Mouse (Mus musculus): Measurements from ENCODE around the gene Gnat1. TPM values are rescaled to one million over a fixed set of nuclear protein-coding genes. Genes with fewer than 3 reads are reported as not detected.
A peak's percentile ranks its signal among the peaks of the same experiment; 100 is the strongest.

Gene Gnat1
- polyA plus RNA-seq, 1 experiment from 2014 or later = 5.8 TPM

GRCm38 (mm10) chr9:107640257-107640772 is 39.2 kb downstream of the Gnat1 start:
- ATAC-seq (peak; percentile 21; the same call in 1 of the 2 replicates), DNase-seq (peak; percentile 59)
- no peak overlapping the region for H3K9ac ChIP-seq (replicated peaks)
- 21% methylated on average over 7 of the region's 8 CpGs for WGBS (ENCODE audit: insufficient replicate concordance)
- no peak overlapping the region for H3K4me3 ChIP-seq (ENCODE audit: low read depth, low read length)
- H3K27me3 ChIP-seq (ENCODE audit: insufficient read depth, low read length) = no peaks in the 10 kb centered on the region
- H3K9me3 ChIP-seq (ENCODE audit: low read length) = no peaks in the 10 kb centered on the region
- H3K4me1 ChIP-seq (ENCODE audit: insufficient read depth) = peaks cover 17% of the 10 kb centered on the region
- H3K36me3 ChIP-seq (replicated peaks; ENCODE audit: insufficient read depth, low read length) = no peaks in the 10 kb centered on the region
- H3K4me2 ChIP-seq (ENCODE audit: low read depth, low read length) = peak overlapping the region; percentile 44; the same call in 1 of the 2 replicates
- peak overlapping the region; percentile 75 for H3K27ac ChIP-seq (ENCODE audit: low read depth)
- no peak for TF ChIP-seq EP300 (IDR thresholded peaks at IDR 0.05; ENCODE audit: low read depth)
- peak; percentile 33 for TF ChIP-seq CTCF (IDR thresholded peaks at IDR 0.05; ENCODE audit: low read depth)

GRCm38 (mm10) chr9:107637070-107637469 is 42.4 kb downstream of the Gnat1 start:
- peaks cover 20% of the 10 kb centered on the region for H3K4me1 ChIP-seq (ENCODE audit: insufficient read depth)
- no peak overlapping the region for H3K27ac ChIP-seq (ENCODE audit: low read depth)
- TF ChIP-seq EP300 (IDR thresholded peaks at IDR 0.05; ENCODE audit: low read depth) (no peak), CTCF (IDR thresholded peaks at IDR 0.05; ENCODE audit: low read depth) (no peak)
- DNase-seq (no peak), ATAC-seq (no peak)
- no peak overlapping the region for H3K4me2 ChIP-seq (ENCODE audit: low read depth, low read length)
- H3K27me3 ChIP-seq (ENCODE audit: insufficient read depth, low read length) = no peaks in the 10 kb centered on the region
- H3K36me3 ChIP-seq (replicated peaks; ENCODE audit: insufficient read depth, low read length) = no peaks in the 10 kb centered on the region
- no peak overlapping the region for H3K4me3 ChIP-seq (ENCODE audit: low read depth, low read length)
- H3K9me3 ChIP-seq (ENCODE audit: low read length) = no peaks in the 10 kb centered on the region
- 68% methylated on average over 7 of the region's 7 CpGs for WGBS (ENCODE audit: insufficient replicate concordance)
- no peak overlapping the region for H3K9ac ChIP-seq (replicated peaks)

- peak; percentile 30; the same call in 1 of the 2 replicates for TF ChIP-seq EP300 (IDR thresholded peaks at IDR 0.05; ENCODE audit: low read depth)
- no peak; the same call in 1 of the 2 replicates for TF ChIP-seq CTCF (IDR thresholded peaks at IDR 0.05; ENCODE audit: low read depth)
- no peaks in the 10 kb centered on the region for H3K27me3 ChIP-seq (ENCODE audit: insufficient read depth, low read length)
- peak within 1 kb of the TSS; percentile 79 for H3K4me2 ChIP-seq (ENCODE audit: low read depth, low read length)
- ATAC-seq (peak; percentile 90), DNase-seq (peak; percentile 98)
- no peaks in the 10 kb centered on the region for H3K9me3 ChIP-seq (ENCODE audit: low read length)
- peak within 1 kb of the TSS; percentile 99 for H3K4me3 ChIP-seq (ENCODE audit: low read depth, low read length)
- H3K27ac ChIP-seq (ENCODE audit: low read depth) = peak within 1 kb of the TSS; percentile 97
- peaks cover 35% of the 10 kb centered on the region for H3K4me1 ChIP-seq (ENCODE audit: insufficient read depth)
- peaks cover 9% of the 10 kb centered on the region; the same call in 1 of the 2 replicates for H3K36me3 ChIP-seq (replicated peaks; ENCODE audit: insufficient read depth, low read length)
- peak within 1 kb of the TSS; percentile 99 for H3K9ac ChIP-seq (replicated peaks)
- WGBS (ENCODE audit: insufficient replicate concordance) = 2% methylated on average over 35 of the region's 38 CpGs
These were observed 44.1 kb downstream of the Gnat1 start, which contains the start of gene Gnai2 for GRCm38 (mm10) chr9:107635279-107636028. Gnai2 (minus strand) TSS chr9:107635367.

GRCm38 (mm10) chr9:107634406-107635278 is 44.9 kb downstream of the Gnat1 start:
- H3K4me3 ChIP-seq (ENCODE audit: low read depth, low read length) = peak overlapping the region; percentile 99
- H3K27me3 ChIP-seq (ENCODE audit: insufficient read depth, low read length) = no peaks in the 10 kb centered on the region
- under 1% methylated on average over 35 of the region's 35 CpGs for WGBS (ENCODE audit: insufficient replicate concordance)
- no peak for TF ChIP-seq CTCF (IDR thresholded peaks at IDR 0.05; ENCODE audit: low read depth)
- TF ChIP-seq EP300 (IDR thresholded peaks at IDR 0.05; ENCODE audit: low read depth) = no peak
- peak; percentile 1; the same call in 1 of the 2 replicates for ATAC-seq
- H3K4me2 ChIP-seq (ENCODE audit: low read depth, low read length) = peak overlapping the region; percentile 79
- peaks cover 9% of the 10 kb centered on the region; the same call in 1 of the 2 replicates for H3K36me3 ChIP-seq (replicated peaks; ENCODE audit: insufficient read depth, low read length)
- peak overlapping the region; percentile 97 for H3K27ac ChIP-seq (ENCODE audit: low read depth)
- peak overlapping the region; percentile 99 for H3K9ac ChIP-seq (replicated peaks)
- H3K9me3 ChIP-seq (ENCODE audit: low read length) = no peaks in the 10 kb centered on the region
- DNase-seq = no peak
- peaks cover 43% of the 10 kb centered on the region for H3K4me1 ChIP-seq (ENCODE audit: insufficient read depth)

- Histone ChIP-seq H3K4me1 (ENCODE audit: insufficient read depth) (peaks cover 45% of the 10 kb centered on the region), H3K9me3 (ENCODE audit: low read length) (no peaks in the 10 kb centered on the region), H3K4me2 (ENCODE audit: low read depth, low read length) (peak overlapping the region; percentile 79), H3K4me3 (ENCODE audit: low read depth, low read length) (peak overlapping the region; percentile 99), H3K36me3 (replicated peaks; ENCODE audit: insufficient read depth, low read length) (peaks cover 9% of the 10 kb centered on the region; the same call in 1 of the 2 replicates), H3K27ac (ENCODE audit: low read depth) (peak overlapping the region; percentile 97), H3K27me3 (ENCODE audit: insufficient read depth, low read length) (no peaks in the 10 kb centered on the region), H3K9ac (replicated peaks) (peak overlapping the region; percentile 99)
- WGBS (ENCODE audit: insufficient replicate concordance) = 2% methylated on average over 15 of the region's 15 CpGs
- no peak for ATAC-seq
- no peak for TF ChIP-seq CTCF (IDR thresholded peaks at IDR 0.05; ENCODE audit: low read depth)
- TF ChIP-seq EP300 (IDR thresholded peaks at IDR 0.05; ENCODE audit: low read depth) = no peak
- DNase-seq = peak; percentile 59
These were observed 45.7 kb downstream of the Gnat1 start for GRCm38 (mm10) chr9:107633661-107634405.

Measured in liver, postnatal 0 days (tissue).